Mouse (Mus musculus) neural tube, embryonic 13.5 days (tissue): ENCODE results near the gene Cyp4v3. TPM values are rescaled to one million over a fixed set of nuclear protein-coding genes. Genes with fewer than 3 reads are reported as not detected.
A peak's percentile ranks its signal among the peaks of the same experiment; 100 is the strongest.

ENCODE experiments used
- ATAC-seq: fragments of 200-750 bp; cut with Nextera tagmentation; 2 replicates; pipeline ENCODE4 v1.8.0; 2017; ENCODE audit warnings: low read depth, mild to moderate bottlenecking, moderate TSS enrichment, moderate library complexity
- H3K27ac ChIP-seq: fragments of 300-500 bp; sonication (generic); replicated peaks from 2 replicates; pipeline ENCODE4 v1.5.1; 2015; ENCODE audit warnings: moderate library complexity, mild to moderate bottlenecking, inconsistent platforms
- H3K27me3 ChIP-seq: fragments of 300-500 bp; sonication (generic); 2 replicates; pipeline ENCODE4 v1.6.1; 2015; ENCODE audit warnings: mild to moderate bottlenecking, inconsistent platforms
- H3K36me3 ChIP-seq: fragments of 300-500 bp; sonication (generic); 2 replicates; pipeline ENCODE4 v1.6.1; 2015; ENCODE audit warnings: mild to moderate bottlenecking, inconsistent platforms
- H3K4me1 ChIP-seq: fragments of 300-500 bp; sonication (generic); replicated peaks from 2 replicates; pipeline ENCODE4 v1.6.1; 2015; ENCODE audit warnings: inconsistent platforms
- H3K4me2 ChIP-seq: fragments of 300-500 bp; sonication (generic); 2 replicates; pipeline ENCODE4 v1.6.1; 2015; ENCODE audit warnings: inconsistent platforms, mild to moderate bottlenecking, moderate library complexity
- H3K4me3 ChIP-seq: fragments of 300-500 bp; sonication (generic); 2 replicates; pipeline ENCODE4 v1.5.1; 2015; ENCODE audit warnings: mild to moderate bottlenecking, inconsistent platforms
- H3K9ac ChIP-seq: fragments of 300-500 bp; sonication (generic); 2 replicates; pipeline ENCODE4 v1.6.1; 2015; ENCODE audit warnings: moderate library complexity, mild to moderate bottlenecking, inconsistent platforms
- H3K9me3 ChIP-seq: fragments of 300-500 bp; sonication (generic); 2 replicates; pipeline ENCODE4 v1.6.1; 2016; ENCODE audit warnings: inconsistent platforms
- WGBS: fragments of 180-500 bp; shearing (Covaris S2); methylation state at CpG from one replicate; pipeline ENCODE4 v1.1.7; 2015; 5-methylcytosine and 5-hydroxymethylcytosine counted together
- polyA plus RNA-seq: library from polyadenylated mRNA; unstranded; fragments of >200 nt; fragmentation: Nextera tagmentation; extraction: Ambion mirVana; gene quantifications from 2 replicates; pipeline ENCODE4 v1.2.1, GENCODE M21; 2015

The Cyp4v3 gene
- 1.9 and 2.3 TPM in 2 replicates for polyA plus RNA-seq

DNA sequence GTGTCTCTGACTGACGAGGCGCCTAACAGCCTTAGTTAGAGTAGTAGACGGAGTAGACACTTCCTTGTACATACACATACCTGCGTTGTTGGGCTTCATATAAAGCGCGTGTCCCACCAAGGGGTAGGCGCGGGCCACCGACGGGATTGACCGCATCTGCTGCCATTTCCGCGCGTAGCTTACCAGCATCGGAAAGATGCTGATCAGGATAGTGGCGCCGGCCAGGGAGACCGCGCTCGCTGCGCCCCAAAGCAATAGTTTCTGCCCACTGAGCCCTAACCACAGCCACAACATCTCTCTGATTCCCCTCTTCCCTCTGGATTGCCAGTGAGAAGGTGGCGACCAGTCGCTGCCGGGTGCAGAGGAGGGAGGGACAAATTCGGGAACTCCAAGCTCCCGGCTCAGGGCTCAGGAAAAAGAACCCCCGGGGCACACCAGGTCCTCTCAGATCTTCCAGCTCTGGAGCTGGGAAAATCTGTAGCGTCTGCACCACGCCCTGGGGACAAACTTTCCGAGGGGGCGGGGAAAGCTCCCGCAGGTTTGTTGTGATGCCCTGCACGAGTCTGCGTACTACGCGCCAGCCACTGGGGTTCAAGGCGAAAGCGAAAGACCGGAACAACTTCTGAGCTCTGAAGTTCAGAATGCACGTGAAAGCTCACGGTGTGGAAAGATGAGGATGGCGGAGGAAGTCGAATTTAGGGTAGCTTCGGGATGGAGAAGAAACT lies at the start of gene Cyp4v3:
Cyp4v3 (minus strand) TSS at position 532 of the 725 bp plus-strand sequence.
- ATAC-seq, result peak; percentile 80
- peak within 1 kb of the TSS; percentile 55 for H3K4me3 ChIP-seq
- peak within 1 kb of the TSS; percentile 69 for H3K9ac ChIP-seq

DNA sequence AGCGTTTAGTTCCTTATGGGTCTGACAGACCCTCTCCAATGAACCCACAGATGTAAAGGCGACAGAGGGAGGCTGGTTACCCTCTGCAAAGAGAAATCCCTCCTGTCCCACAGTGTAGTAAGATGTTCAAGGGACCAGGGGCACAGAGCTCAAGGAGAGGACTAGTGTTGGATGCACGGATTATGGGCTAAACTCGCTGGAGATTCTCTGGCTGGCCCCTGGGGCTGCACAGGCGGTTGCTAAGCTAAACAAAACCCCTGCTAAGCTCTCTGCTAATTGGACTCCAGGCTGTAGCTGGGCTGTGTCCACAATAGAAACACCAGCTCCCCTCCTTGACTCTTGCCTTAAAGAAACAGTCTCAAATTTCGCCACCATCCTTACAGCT lies 48.9 kb upstream of the Cyp4v3 start, which contains the start of gene Fam149a:
Fam149a (minus strand) TSS at position 329 of the 385 bp plus-strand sequence.
- H3K9me3 ChIP-seq, result no peaks in the 10 kb centered on the region
- no peaks in the 10 kb centered on the region for H3K36me3 ChIP-seq
- no peak within 1 kb of the TSS for H3K27ac ChIP-seq
- H3K4me1 ChIP-seq, result peaks cover 16% of the 10 kb centered on the region
- peak within 1 kb of the TSS; percentile 42 for H3K4me3 ChIP-seq
- H3K27me3 ChIP-seq, result peaks cover 18% of the 10 kb centered on the region; the same call in 1 of the 2 replicates
- H3K4me2 ChIP-seq, result peak within 1 kb of the TSS; percentile 84
- H3K9ac ChIP-seq, result peak within 1 kb of the TSS; percentile 66
- ATAC-seq, result peak; percentile 68
- WGBS, result 1% methylated on average over 6 of the region's 6 CpGs

More for the DNA sequence above, at the start of gene Cyp4v3:
- no peak within 1 kb of the TSS for H3K27ac ChIP-seq
- H3K4me1 ChIP-seq, result peaks cover 12% of the 10 kb centered on the region
- under 1% methylated on average over 44 of the region's 44 CpGs for WGBS
- H3K4me2 ChIP-seq, result peak within 1 kb of the TSS; percentile 97
- peaks cover 15% of the 10 kb centered on the region for H3K27me3 ChIP-seq
- no peaks in the 10 kb centered on the region for H3K36me3 ChIP-seq
- no peaks in the 10 kb centered on the region for H3K9me3 ChIP-seq

- Histone ChIP-seq H3K36me3 (no peaks in the 10 kb centered on the region), H3K4me2 (peak overlapping the region; percentile 84), H3K27me3 (peaks cover 18% of the 10 kb centered on the region; the same call in 1 of the 2 replicates), H3K9ac (peak overlapping the region; percentile 66), H3K4me1 (peaks cover 16% of the 10 kb centered on the region), H3K4me3 (peak overlapping the region; percentile 42), H3K9me3 (no peaks in the 10 kb centered on the region), H3K27ac (no peak overlapping the region)
- WGBS, result 2% methylated on average over 38 of the region's 38 CpGs
- peak; percentile 67 for ATAC-seq
Measured at GRCm38 (mm10) chr8:45381075-45381962, 48.3 kb upstream of the Cyp4v3 start.

- ATAC-seq, result no peak
- no peaks in the 10 kb centered on the region for H3K9me3 ChIP-seq
- no peak overlapping the region for H3K27ac ChIP-seq
- WGBS, result 16% methylated on average over 4 of the region's 4 CpGs
- peaks cover 18% of the 10 kb centered on the region; the same call in 1 of the 2 replicates for H3K27me3 ChIP-seq
- H3K36me3 ChIP-seq, result no peaks in the 10 kb centered on the region
- peak overlapping the region; percentile 84 for H3K4me2 ChIP-seq
- H3K9ac ChIP-seq, result no peak overlapping the region
- H3K4me3 ChIP-seq, result peak overlapping the region; percentile 42; the same call in 1 of the 2 replicates
- H3K4me1 ChIP-seq, result peaks cover 16% of the 10 kb centered on the region
Measured at GRCm38 (mm10) chr8:45380598-45380997, 47.6 kb upstream of the Cyp4v3 start.

DNA sequence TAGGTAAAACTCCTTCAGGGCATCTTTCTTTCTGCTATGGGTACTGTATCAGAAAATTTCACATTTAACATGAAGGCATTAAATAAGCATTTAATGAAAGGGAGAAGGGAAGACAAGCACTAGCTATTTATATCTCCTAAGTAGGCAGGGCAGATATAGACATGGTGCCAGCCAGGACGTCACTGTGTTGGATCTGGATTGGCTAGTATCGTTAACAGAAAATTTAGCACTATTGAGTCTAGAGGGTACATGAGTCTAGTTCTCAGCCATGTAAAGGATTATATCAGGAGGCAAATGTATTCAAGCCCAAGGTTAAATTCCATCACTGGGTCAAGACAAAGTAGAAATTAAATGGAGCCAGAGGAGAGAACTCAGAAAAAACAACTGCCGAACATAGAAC lies 41.1 kb upstream of the Cyp4v3 start:
- Histone ChIP-seq H3K4me1 (no peaks in the 10 kb centered on the region), H3K9ac (no peak overlapping the region), H3K27me3 (no peaks in the 10 kb centered on the region), H3K27ac (no peak overlapping the region), H3K4me2 (no peak overlapping the region), H3K4me3 (no peak overlapping the region), H3K36me3 (no peaks in the 10 kb centered on the region), H3K9me3 (no peaks in the 10 kb centered on the region)
- ATAC-seq, result no peak
- WGBS, result 78% methylated on average over 3 of the region's 3 CpGs

DNA sequence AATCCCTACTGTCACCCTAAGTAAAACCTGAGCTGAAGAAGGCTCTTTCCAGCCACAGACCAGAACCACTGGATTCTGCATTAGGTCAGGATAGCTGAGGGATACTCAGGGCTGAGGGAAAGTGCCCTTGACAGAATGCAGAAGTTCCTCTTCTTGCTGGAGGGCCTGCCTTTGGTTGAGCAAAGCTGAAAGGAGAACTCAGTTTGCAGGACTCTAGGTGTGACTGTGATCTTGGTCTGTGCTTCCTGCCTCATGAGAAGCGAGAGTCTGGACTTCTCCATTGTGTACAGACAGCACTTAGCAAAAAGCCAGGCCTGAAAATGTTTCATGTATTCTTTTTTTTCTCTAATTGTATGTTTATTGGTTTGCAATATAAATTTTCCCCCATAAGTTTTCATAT lies 34.1 kb upstream of the Cyp4v3 start:
- Histone ChIP-seq H3K4me1 (no peaks in the 10 kb centered on the region), H3K36me3 (no peaks in the 10 kb centered on the region), H3K27me3 (no peaks in the 10 kb centered on the region), H3K9me3 (no peaks in the 10 kb centered on the region), H3K27ac (no peak overlapping the region), H3K9ac (no peak overlapping the region), H3K4me3 (no peak overlapping the region), H3K4me2 (no peak overlapping the region)
- ATAC-seq, result no peak
- WGBS, result 91% methylated on average over 1 of the region's 1 CpGs

- Histone ChIP-seq H3K27ac (no peak overlapping the region), H3K27me3 (no peaks in the 10 kb centered on the region), H3K4me2 (no peak overlapping the region), H3K4me3 (no peak overlapping the region), H3K9me3 (no peaks in the 10 kb centered on the region), H3K9ac (no peak overlapping the region), H3K4me1 (peaks cover 5% of the 10 kb centered on the region; the same call in 1 of the 2 replicates), H3K36me3 (no peaks in the 10 kb centered on the region)
- ATAC-seq, result no peak
- 92% methylated on average over 1 of the region's 1 CpGs for WGBS
Measured at GRCm38 (mm10) chr8:45363220-45363619, 30.2 kb upstream of the Cyp4v3 start.

GRCm38 (mm10) chr8:45362323-45362722 lies 29.3 kb upstream of the Cyp4v3 start:
- H3K27me3 ChIP-seq, result no peaks in the 10 kb centered on the region
- H3K4me1 ChIP-seq, result peaks cover 14% of the 10 kb centered on the region
- 70% methylated on average over 6 of the region's 6 CpGs for WGBS
- H3K27ac ChIP-seq, result no peak overlapping the region
- H3K4me3 ChIP-seq, result no peak overlapping the region
- H3K9me3 ChIP-seq, result no peaks in the 10 kb centered on the region
- H3K9ac ChIP-seq, result no peak overlapping the region
- no peak for ATAC-seq
- H3K36me3 ChIP-seq, result no peaks in the 10 kb centered on the region
- H3K4me2 ChIP-seq, result no peak overlapping the region

GRCm38 (mm10) chr8:45359091-45359605 lies 26.1 kb upstream of the Cyp4v3 start:
- peak overlapping the region; percentile 86 for H3K4me2 ChIP-seq
- peak overlapping the region; percentile 33; the same call in 1 of the 2 replicates for H3K27ac ChIP-seq
- H3K27me3 ChIP-seq, result no peaks in the 10 kb centered on the region
- H3K36me3 ChIP-seq, result no peaks in the 10 kb centered on the region
- peak overlapping the region; percentile 62; the same call in 1 of the 2 replicates for H3K4me3 ChIP-seq
- peaks cover 14% of the 10 kb centered on the region for H3K4me1 ChIP-seq
- no peaks in the 10 kb centered on the region for H3K9me3 ChIP-seq
- WGBS, result 81% methylated on average over 6 of the region's 6 CpGs
- H3K9ac ChIP-seq, result no peak overlapping the region
- 0 out of 2 replicates have a peak, but pooled peaks have one; percentile 9 for ATAC-seq

- peak overlapping the region; percentile 62 for H3K4me3 ChIP-seq
- H3K27me3 ChIP-seq, result no peaks in the 10 kb centered on the region
- WGBS, result 3% methylated on average over 49 of the region's 49 CpGs
- peak overlapping the region; percentile 84 for H3K9ac ChIP-seq
- peak overlapping the region; percentile 86 for H3K4me2 ChIP-seq
- H3K9me3 ChIP-seq, result no peaks in the 10 kb centered on the region
- peaks cover 14% of the 10 kb centered on the region for H3K4me1 ChIP-seq
- peak overlapping the region; percentile 33; the same call in 1 of the 2 replicates for H3K27ac ChIP-seq
- peak; percentile 89 for ATAC-seq
- no peaks in the 10 kb centered on the region for H3K36me3 ChIP-seq
Measured at GRCm38 (mm10) chr8:45358132-45358918, 25.3 kb upstream of the Cyp4v3 start.

DNA sequence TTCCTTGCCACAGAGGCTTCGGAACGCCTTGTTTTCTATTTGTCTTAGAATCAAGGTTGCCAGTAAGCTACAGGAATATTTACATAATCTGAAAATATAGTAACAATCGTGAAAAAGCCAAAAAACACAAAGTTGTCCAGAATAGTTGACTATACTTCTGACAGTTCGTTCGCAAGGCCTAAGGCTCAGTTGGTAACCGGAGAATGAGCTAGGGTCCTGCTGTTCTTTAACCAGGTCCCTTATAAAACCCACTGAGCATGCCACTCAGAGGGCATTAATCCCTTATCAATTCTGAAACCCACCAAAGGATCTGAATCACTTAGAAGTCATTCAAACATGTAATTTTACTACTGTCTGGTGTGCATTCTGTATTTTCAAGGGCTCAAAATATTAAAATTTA lies 22.8 kb upstream of the Cyp4v3 start:
- WGBS, result 84% methylated on average over 6 of the region's 6 CpGs
- Histone ChIP-seq H3K9ac (no peak overlapping the region), H3K4me1 (peaks cover 14% of the 10 kb centered on the region), H3K4me2 (no peak overlapping the region), H3K9me3 (no peaks in the 10 kb centered on the region), H3K27me3 (no peaks in the 10 kb centered on the region), H3K4me3 (no peak overlapping the region), H3K36me3 (no peaks in the 10 kb centered on the region), H3K27ac (no peak overlapping the region)
- no peak for ATAC-seq
